Mouse (Mus musculus) thymus, postnatal 14 days (tissue): ENCODE results near the gene Chrdl2.
"Not testable (repeated sequence)": the region's sequence is repeated elsewhere in the genome, so short reads cannot be mapped to it uniquely, and the experiment has no call there.

Experiments used
- DNase-seq: peaks from one replicate; pipeline ENCODE4 v3.0.0; 2021

Chrdl2 gene

GRCm38 (mm10) chr7:100043096-100043495, 37.1 kb downstream of the Chrdl2 start:
- no peak for DNase-seq

GRCm38 (mm10) chr7:100043605-100044031, 37.6 kb downstream of the Chrdl2 start:
- no peak for DNase-seq

- DNase-seq: no peak
Measured at GRCm38 (mm10) chr7:100046486-100046885, 40.5 kb downstream of the Chrdl2 start.

GRCm38 (mm10) chr7:100051904-100052303, 45.9 kb downstream of the Chrdl2 start:
- DNase-seq: no peak

- DNase-seq: not testable (repeated sequence)
Measured at GRCm38 (mm10) chr7:100052991-100053390, 47.0 kb downstream of the Chrdl2 start.

GRCm38 (mm10) chr7:100073959-100074358, 68.0 kb downstream of the Chrdl2 start:
- DNase-seq: no peak

GRCm38 (mm10) chr7:100076296-100076695, 70.3 kb downstream of the Chrdl2 start:
- no peak for DNase-seq

- DNase-seq: no peak
Measured at GRCm38 (mm10) chr7:100077071-100077470, 71.1 kb downstream of the Chrdl2 start.

GRCm38 (mm10) chr7:100080087-100080781, 74.3 kb downstream of the Chrdl2 start:
- no peak for DNase-seq

GRCm38 (mm10) chr7:100082836-100083235, 76.9 kb downstream of the Chrdl2 start:
- DNase-seq: no peak

GRCm38 (mm10) chr7:100083812-100084211, 77.8 kb downstream of the Chrdl2 start:
- DNase-seq: no peak
